ENCODE assay signal across 11 mouse cellular contexts in the genomic region with DNA sequence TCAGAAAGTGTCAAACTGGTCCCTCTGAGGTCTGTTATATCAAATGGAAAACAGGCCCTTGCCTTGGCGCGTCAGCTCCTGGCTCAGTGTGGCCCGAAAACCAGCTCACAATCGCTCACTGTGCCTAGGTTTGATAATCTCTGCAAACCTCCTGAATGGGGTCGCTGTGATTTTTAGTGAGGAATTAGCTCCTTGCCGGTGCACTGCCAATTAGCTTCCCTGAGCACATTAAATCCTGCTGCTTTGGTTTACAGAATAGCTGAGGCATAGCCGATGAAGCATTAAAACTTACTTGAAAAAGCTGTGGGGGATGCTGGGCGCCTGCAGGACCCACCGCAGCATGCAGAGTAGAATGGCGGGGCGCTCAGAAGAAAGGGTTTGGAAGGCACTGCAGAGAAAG. TPM values are rescaled to one million over a fixed set of nuclear protein-coding genes. Genes with fewer than 3 reads are reported as not detected.
DNase-seq lines count a peak whose midpoint lies in the region; ATAC-seq and TF ChIP-seq lines count a peak whose summit lies in the region.
"Had no signal": no experiment of that assay in that cellular context is flagged by ENCODE, and none has a peak within 500 bp of the region (broad histone marks: within the 10 kb centered on the region; RNA-seq: fewer than 3 reads in every experiment).

No protein-coding gene starts in this region.

- WGBS in kidney, embryonic 15.5 days: 23% methylated on average over 11 of the region's 11 CpGs
- under 1% methylated on average over 11 of the region's 11 CpGs for WGBS in forebrain, embryonic 16.5 days
- 2% methylated on average over 11 of the region's 11 CpGs for WGBS in midbrain, embryonic 13.5 days
- WGBS in lung, adult 2 months: 43% methylated on average over 11 of the region's 11 CpGs

- peak; percentile 56; the same call in 1 of the 2 replicates for ATAC-seq in kidney, embryonic 15.5 days (replicated peaks; ENCODE audit: low FRiP score)
- peak; percentile 88 for ATAC-seq in forebrain, embryonic 16.5 days
- ATAC-seq in midbrain, embryonic 13.5 days: no peak

- peak overlapping the region; percentile 44; the same call in 1 of the 2 replicates for H3K4me2 ChIP-seq in kidney, embryonic 15.5 days
- peak overlapping the region; percentile 40 for H3K4me2 ChIP-seq in forebrain, embryonic 16.5 days (ENCODE audit: low read length)
- peak overlapping the region; percentile 28 for H3K4me2 ChIP-seq in midbrain, embryonic 13.5 days (replicated peaks)
- H3K4me2 ChIP-seq: lung, embryonic 14.5 days had no signal

- TF ChIP-seq CTCF in lung, adult 2 months (IDR thresholded peaks at IDR 0.05; ENCODE audit: insufficient read depth, low read length): no peak

- no peak for TF ChIP-seq POLR2A in lung, adult 2 months (IDR thresholded peaks at IDR 0.05; ENCODE audit: borderline replicate concordance, extremely low read depth, low read depth, low read length)

- no peak overlapping the region for H3K9ac ChIP-seq in kidney, embryonic 15.5 days
- no peak overlapping the region for H3K9ac ChIP-seq in forebrain, embryonic 16.5 days (replicated peaks; ENCODE audit: low read depth, low read length)
- H3K9ac ChIP-seq in midbrain, embryonic 13.5 days (replicated peaks): no peak overlapping the region
- H3K9ac ChIP-seq: lung, embryonic 14.5 days had no signal

- H3K27ac ChIP-seq in kidney, embryonic 15.5 days: peak overlapping the region; percentile 67
- H3K27ac ChIP-seq in forebrain, embryonic 16.5 days (ENCODE audit: low read length): no peak overlapping the region
- no peak overlapping the region for H3K27ac ChIP-seq in midbrain, embryonic 13.5 days

- H3K4me1 ChIP-seq in kidney, embryonic 15.5 days: peaks cover 14% of the 10 kb centered on the region; the same call in 1 of the 2 replicates
- H3K4me1 ChIP-seq in forebrain, embryonic 16.5 days (replicated peaks; ENCODE audit: control insufficient read depth, insufficient read depth, low read length): peaks cover 19% of the 10 kb centered on the region
- H3K4me1 ChIP-seq in midbrain, embryonic 13.5 days (replicated peaks): peaks cover 20% of the 10 kb centered on the region
- no peaks in the 10 kb centered on the region for H3K4me1 ChIP-seq in lung, adult 2 months (ENCODE audit: control insufficient read depth, insufficient read depth, low read length)

- DNase-seq in kidney, adult 8-10 months: no peak
- DNase-seq in brain, adult 2 months (ENCODE audit: low read depth, low spot score): peak; percentile 8
- no peak for DNase-seq in lung, postnatal 4 days
- no peak for DNase-seq in adrenal gland, adult 8-10 months
- DNase-seq in lung, adult 2 months: no peak
- DNase-seq: cerebellum, postnatal 14 days; lung, embryonic 14.5 days had no signal

- no peaks in the 10 kb centered on the region for H3K36me3 ChIP-seq in kidney, embryonic 15.5 days
- no peaks in the 10 kb centered on the region for H3K36me3 ChIP-seq in forebrain, embryonic 16.5 days (ENCODE audit: control insufficient read depth, insufficient read depth)
- H3K36me3 ChIP-seq in midbrain, embryonic 13.5 days: no peaks in the 10 kb centered on the region

- 0 out of 2 replicates have a peak, but pooled peaks cover 2% of the 10 kb centered on the region for H3K27me3 ChIP-seq in kidney, embryonic 15.5 days
- peaks cover 20% of the 10 kb centered on the region; the same call in 1 of the 2 replicates for H3K27me3 ChIP-seq in forebrain, embryonic 16.5 days (replicated peaks; ENCODE audit: control insufficient read depth, insufficient read depth, low read length)
- peaks cover 94% of the 10 kb centered on the region for H3K27me3 ChIP-seq in midbrain, embryonic 13.5 days

- no peaks in the 10 kb centered on the region for H3K9me3 ChIP-seq in kidney, embryonic 15.5 days (replicated peaks)
- no peaks in the 10 kb centered on the region for H3K9me3 ChIP-seq in forebrain, embryonic 16.5 days (ENCODE audit: control insufficient read depth, low read length)
- no peaks in the 10 kb centered on the region for H3K9me3 ChIP-seq in midbrain, embryonic 13.5 days

- H3K4me3 ChIP-seq in kidney, embryonic 15.5 days (replicated peaks): no peak overlapping the region
- no peak overlapping the region for H3K4me3 ChIP-seq in forebrain, embryonic 16.5 days (replicated peaks; ENCODE audit: low read length)
- H3K4me3 ChIP-seq in midbrain, embryonic 13.5 days (replicated peaks): no peak overlapping the region
- H3K4me3 ChIP-seq in lung, adult 2 months (replicated peaks; ENCODE audit: extremely low read depth, low read depth, low read length): no peak overlapping the region

RNA-seq across cellular contexts. Expression of gene Dbx2, which starts 15.4 kb away (rescaled TPM):
- polyA plus RNA-seq in kidney, embryonic 15.5 days (2015; fragmentation: Nextera tagmentation; extraction: Ambion mirVana): 0.13 TPM in 2 replicates
- 0.93 and 1.2 TPM in 2 replicates for polyA plus RNA-seq in forebrain, embryonic 16.5 days (2015; fragmentation: Nextera tagmentation; extraction: Ambion mirVana)
- 0.49 and 1.5 TPM in 2 replicates for polyA plus RNA-seq in midbrain, embryonic 13.5 days (2015; fragmentation: Nextera tagmentation; extraction: Ambion mirVana)
- total RNA-seq in adrenal gland, adult 8-10 months (2022): not detected
- not detected in 2 replicates for polyA plus RNA-seq in lung, adult 2 months (2012; rRNA removed)
- polyA plus RNA-seq: C2C12; lung, embryonic 14.5 days had no signal
